Mouse (Mus musculus) lung, adult 2 months (tissue): Measurements from ENCODE around the gene Olfr1450. TPM values are rescaled to one million over a fixed set of nuclear protein-coding genes. Genes with fewer than 3 reads are reported as not detected.
"Not testable (repeated sequence)": the region's sequence is repeated elsewhere in the genome, so short reads cannot be mapped to it uniquely, and the experiment has no call there.

Experiments used
- DNase-seq: peaks from one replicate; pipeline ENCODE4 v3.0.0; 2022
- H3K4me1 ChIP-seq: fragments of 200-500 bp; 2 replicates; pipeline ENCODE4 v1.6.1; 2011; ENCODE audit warnings: low read length; ENCODE audit not compliant: control insufficient read depth, insufficient read depth
- H3K4me3 ChIP-seq: fragments of 200-500 bp; replicated peaks from 2 replicates; pipeline ENCODE3; 2011; ENCODE audit warnings: low read depth, mild to moderate bottlenecking, control low read depth, low read length; ENCODE audit errors: extremely low read depth
- CTCF ChIP-seq: fragments of 200-500 bp; IDR thresholded peaks from 2 replicates; pipeline ENCODE4 v1.5.1; 2011; ENCODE audit warnings: mild to moderate bottlenecking, low read length, control low read depth; ENCODE audit not compliant: insufficient read depth
- POLR2A ChIP-seq: fragments of 200-500 bp; IDR thresholded peaks from 2 replicates; pipeline ENCODE4 v1.6.1; 2011; ENCODE audit warnings: low read depth, mild to moderate bottlenecking, control low read depth, low read length, borderline replicate concordance; ENCODE audit errors: extremely low read depth
- WGBS: fragments of 180-500 bp; shearing (Covaris S2); methylation state at CpG from one replicate; pipeline ENCODE4 v1.1.7; 2018; 5-methylcytosine and 5-hydroxymethylcytosine counted together
- polyA plus RNA-seq: library from polyadenylated mRNA; depleted of rRNA; stranded (reverse); fragments of >200 nt; gene quantifications from 2 replicates; pipeline ENCODE4 v1.2.3, GENCODE M21; 2012; rRNA removed

The Olfr1450 gene
- polyA plus RNA-seq, result not detected in 2 replicates

GRCm38 (mm10) chr19:12949958-12950357, at the start of gene Olfr1450:
TSS of gene Olfr1450 (plus strand) at chr19:12950258.
- WGBS, result 92% methylated on average over 1 of the region's 1 CpGs
- no peak for DNase-seq

GRCm38 (mm10) chr19:12903643-12904042, 46.4 kb upstream of the Olfr1450 start, which contains the start of gene Olfr1447:
TSS of gene Olfr1447 (minus strand) at chr19:12903743.
- 98% methylated on average over 1 of the region's 1 CpGs for WGBS
- DNase-seq, result no peak
- no peak for TF ChIP-seq CTCF
- TF ChIP-seq POLR2A, result no peak

More at GRCm38 (mm10) chr19:12949958-12950357, at the start of gene Olfr1450:
- TF ChIP-seq CTCF (no peak), POLR2A (no peak)
- Histone ChIP-seq H3K4me1 (no peaks in the 10 kb centered on the region), H3K4me3 (no peak within 1 kb of the TSS)

GRCm38 (mm10) chr19:12924319-12924718, 25.7 kb upstream of the Olfr1450 start, which contains the start of gene Olfr1448:
TSS of gene Olfr1448 (minus strand) at chr19:12924419.
- WGBS, result 71% methylated on average over 1 of the region's 1 CpGs
- H3K4me3 ChIP-seq, result no peak within 1 kb of the TSS
- TF ChIP-seq CTCF (no peak), POLR2A (no peak)
- DNase-seq, result no peak
- H3K4me1 ChIP-seq, result no peaks in the 10 kb centered on the region

More at GRCm38 (mm10) chr19:12903643-12904042, 46.4 kb upstream of the Olfr1450 start, which contains the start of gene Olfr1447:
- Histone ChIP-seq H3K4me1 (no peaks in the 10 kb centered on the region), H3K4me3 (no peak within 1 kb of the TSS)

DNA sequence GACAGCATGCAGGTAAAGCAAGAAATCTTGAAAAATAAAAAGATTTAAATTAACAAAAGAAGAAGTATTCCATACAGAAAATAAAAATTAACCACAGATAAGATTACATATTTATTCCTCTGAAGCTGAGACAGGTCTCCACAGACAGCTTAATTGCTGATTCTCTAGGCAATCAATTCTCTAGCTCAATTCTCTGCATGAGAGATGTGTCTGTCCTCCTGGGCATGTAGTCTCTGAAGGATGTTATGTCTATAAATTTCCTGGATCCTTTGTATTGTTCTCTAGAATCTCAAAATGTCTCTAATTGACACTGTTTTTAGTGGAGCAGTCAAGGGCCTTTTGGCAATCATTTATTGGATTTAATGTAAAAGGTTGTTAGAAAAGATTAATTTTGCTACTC, 19.5 kb upstream of the Olfr1450 start, which contains the start of gene Olfr1449:
Gene Olfr1449 (plus strand): TSS at position 301 of the 400 bp plus-strand sequence.
- DNase-seq, result no peak
- Histone ChIP-seq H3K4me1 (no peaks in the 10 kb centered on the region), H3K4me3 (no peak within 1 kb of the TSS)
- no peak for TF ChIP-seq CTCF

DNA sequence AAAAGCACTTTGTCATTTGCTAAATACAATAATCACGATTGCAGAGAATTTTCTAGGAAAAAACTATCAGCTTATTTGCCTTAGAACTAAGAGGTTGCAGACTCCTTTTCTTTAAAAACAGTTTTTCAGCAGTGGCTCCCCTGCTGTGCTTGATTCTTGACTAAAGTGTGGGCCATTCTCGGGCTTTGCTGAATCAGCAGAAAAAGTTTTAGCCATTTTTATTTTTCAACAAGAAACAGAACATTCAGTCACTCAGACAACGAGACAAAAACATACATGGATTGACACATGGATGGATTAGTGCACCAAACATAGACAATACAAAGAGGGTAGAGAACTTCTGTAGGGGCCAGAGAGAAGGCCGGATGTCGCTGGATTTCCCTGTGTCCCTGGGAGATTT, 20.0 kb downstream of the Olfr1450 start:
- DNase-seq, H3K4me3 ChIP-seq, H3K4me1 ChIP-seq: not testable (repeated sequence)
- 77% methylated on average over 5 of the region's 5 CpGs for WGBS

- 95% methylated on average over 4 of the region's 4 CpGs for WGBS
- not testable (repeated sequence) for H3K4me1 ChIP-seq, H3K4me3 ChIP-seq, DNase-seq
Observed at GRCm38 (mm10) chr19:12992316-12992715, 42.3 kb downstream of the Olfr1450 start.

DNA sequence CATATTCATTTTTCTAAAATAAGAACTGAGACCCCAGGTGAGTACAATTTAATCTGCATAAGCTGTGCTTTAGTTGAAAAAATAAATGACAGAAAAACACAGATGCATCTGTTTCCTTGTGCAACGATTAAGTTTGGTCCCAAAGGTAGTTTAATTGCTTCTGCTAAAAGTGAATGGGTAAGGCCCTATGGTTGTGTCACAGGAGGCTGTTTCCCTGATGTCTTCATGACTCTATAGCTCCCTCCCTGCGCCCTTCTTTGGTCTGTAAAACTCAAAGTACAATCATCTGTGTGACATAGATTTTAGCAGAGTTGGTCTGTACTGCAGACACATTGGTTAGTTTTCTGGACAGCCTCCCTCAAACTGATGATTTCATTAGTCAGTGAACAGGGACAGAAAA, 44.7 kb downstream of the Olfr1450 start, which contains the start of gene Olfr1451:
Gene Olfr1451 (plus strand): TSS at position 301 of the 400 bp plus-strand sequence.
- WGBS, result 53% methylated on average over 2 of the region's 2 CpGs
- no peak for DNase-seq
- Histone ChIP-seq H3K4me1 (no peaks in the 10 kb centered on the region), H3K4me3 (no peak within 1 kb of the TSS)
- TF ChIP-seq CTCF (no peak), POLR2A (no peak)

Other genes with a start within 250 kb of the Olfr1450 start
- 0.70 and 1.0 TPM in 2 replicates for gene Cntf, start 184.6 kb upstream of the Olfr1450 start, polyA plus RNA-seq
- 10.9 and 14.7 TPM in 2 replicates for gene Zfp91, start 154.1 kb upstream of the Olfr1450 start, polyA plus RNA-seq
- 3.8 and 6.1 TPM in 2 replicates for gene Lpxn, start 154.1 kb upstream of the Olfr1450 start, polyA plus RNA-seq
- not detected in 2 replicates for gene Gm5244, start 103.6 kb upstream of the Olfr1450 start, polyA plus RNA-seq
- gene Olfr1444, start 93.0 kb upstream of the Olfr1450 start, polyA plus RNA-seq, result not detected in 2 replicates
- not detected in 2 replicates for gene Olfr1445, start 66.4 kb upstream of the Olfr1450 start, polyA plus RNA-seq
- not detected in 2 replicates for gene Olfr1446, start 56.7 kb upstream of the Olfr1450 start, polyA plus RNA-seq
- gene Olfr1447, start 46.5 kb upstream of the Olfr1450 start, polyA plus RNA-seq, result not detected in 2 replicates
- not detected in 2 replicates for gene Olfr1448, start 25.8 kb upstream of the Olfr1450 start, polyA plus RNA-seq
- not detected in 2 replicates for gene Olfr1449, start 19.4 kb upstream of the Olfr1450 start, polyA plus RNA-seq
- not detected in 2 replicates for gene Olfr1451, start 44.8 kb downstream of the Olfr1450 start, polyA plus RNA-seq
- gene Olfr1453, start 78.1 kb downstream of the Olfr1450 start, polyA plus RNA-seq, result not detected in 2 replicates
- not detected in 2 replicates for gene Olfr1454, start 110.4 kb downstream of the Olfr1450 start, polyA plus RNA-seq
- gene Olfr1457, start 147.6 kb downstream of the Olfr1450 start, polyA plus RNA-seq, result not detected in 2 replicates
- not detected in 2 replicates for gene Olfr1458, start 156.5 kb downstream of the Olfr1450 start, polyA plus RNA-seq
- not detected in 2 replicates for gene Olfr1459, start 199.3 kb downstream of the Olfr1450 start, polyA plus RNA-seq
- not detected in 2 replicates for gene Olfr1461, start 212.7 kb downstream of the Olfr1450 start, polyA plus RNA-seq
- not detected in 2 replicates for gene Olfr1462, start 235.5 kb downstream of the Olfr1450 start, polyA plus RNA-seq